Mouse (Mus musculus) C2C12 (cell line): ENCODE data around the gene Trip10.

Source experiments
- CEBPB ChIP-seq: IDR thresholded peaks from one replicate; pipeline ENCODE4 v1.6.1; 2011; ENCODE audit warnings: low read depth, mild to moderate bottlenecking, control low read depth, moderate library complexity
- CTCF ChIP-seq: IDR thresholded peaks from one replicate; pipeline ENCODE4 v1.5.1; 2011; ENCODE audit not compliant: control insufficient read depth, insufficient read depth, insufficient read length
- FOSL1 ChIP-seq: IDR thresholded peaks from one replicate; pipeline ENCODE4 v1.8.0; 2011; ENCODE audit warnings: mild to moderate bottlenecking, low read length; ENCODE audit not compliant: poor library complexity, insufficient read depth, severe bottlenecking
- MAX ChIP-seq: IDR thresholded peaks from one replicate; pipeline ENCODE4 v1.6.1; 2011; ENCODE audit warnings: mild to moderate bottlenecking, control low read depth
- USF1 ChIP-seq: IDR thresholded peaks from one replicate; pipeline ENCODE4 v1.6.1; 2011; ENCODE audit warnings: low read depth, mild to moderate bottlenecking, control low read depth, moderate library complexity

DNA sequence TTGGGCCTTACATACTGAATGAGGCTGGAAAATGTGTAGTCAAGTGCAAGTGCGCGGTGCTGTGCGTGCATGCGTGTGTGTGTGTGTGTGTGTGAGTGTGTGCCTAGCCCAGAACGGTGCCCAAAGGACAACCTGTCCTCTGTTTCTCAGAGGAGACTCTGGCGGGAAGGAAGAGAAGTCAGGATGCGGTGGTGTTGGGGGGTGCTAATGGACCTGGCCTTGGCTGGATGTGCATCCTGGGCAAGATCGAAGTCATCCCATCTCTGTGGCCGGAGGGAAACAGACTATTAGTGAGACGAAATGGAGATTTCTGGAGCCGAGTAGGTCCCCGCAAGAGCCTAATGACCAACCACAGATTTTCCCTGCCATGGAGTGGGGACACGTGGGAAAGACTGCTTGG lies 484 bp upstream of the Trip10 start:
- no peak for TF ChIP-seq CTCF
- TF ChIP-seq FOSL1: no peak
- no peak for TF ChIP-seq CEBPB
- TF ChIP-seq USF1: no peak
- no peak for TF ChIP-seq MAX
